In genomic region chr9:98400185-98400894, GRCm38 (mm10) we compare ENCODE assay signal across 8 mouse cellular contexts. TPM values are rescaled to one million over a fixed set of nuclear protein-coding genes. Genes with fewer than 3 reads are reported as not detected.
DNase-seq lines count a peak whose midpoint lies in the region.
"Had no signal": no experiment of that assay in that cellular context is flagged by ENCODE, and none has a peak within 500 bp of the region (broad histone marks: within the 10 kb centered on the region; RNA-seq: fewer than 3 reads in every experiment).

No protein-coding gene starts in this region.

- DNase-seq in right cerebral cortex, adult 18-20 months: peak; percentile 83
- DNase-seq in right cerebral cortex, postnatal 4 days: no peak
- peak; percentile 68 to 82 for DNase-seq in frontal cortex, adult 2 months (ENCODE audit: extremely low spot score in 1 of 2, low spot score in 1 of 2)
- peak; percentile 61 to 81 for DNase-seq in left cerebral cortex, postnatal 14 days (ENCODE audit: low spot score in 2 of 2)
- DNase-seq in embryo, embryonic 10.5 days (ENCODE audit: low spot score): no peak
- no peak for DNase-seq in adrenal gland, adult (ENCODE audit: inconsistent age in 2 of 2, low spot score in 1 of 2)
- DNase-seq in lung, postnatal 25 days (ENCODE audit: low spot score): no peak
- DNase-seq: lung, embryonic 14.5 days had no signal

- intact Hi-C loops in left cerebral cortex, postnatal 14 days (cut with DNase I): no loop called here

RNA-seq across cellular contexts. Expression of gene Rbp1, which starts 22.4 kb away (rescaled TPM):
- 20.5 and 22.1 TPM in 2 replicates for polyA plus RNA-seq in frontal cortex, adult 2 months (2012; rRNA removed)
- total RNA-seq in left cerebral cortex, postnatal 14 days (2021): 1 to 10 TPM; 6.7 to 6.8 TPM

Comparison
In these comparisons a context has a peak if more than half of its experiments do, and no peak if none do; other contexts are left out.
1. DNase-seq: peak in right cerebral cortex, adult 18-20 months (single experiment), frontal cortex, adult 2 months (2 of 2) and left cerebral cortex, postnatal 14 days (2 of 2); none in right cerebral cortex, postnatal 4 days (single experiment), embryo, embryonic 10.5 days (single experiment), adrenal gland, adult (0 of 2) and lung, postnatal 25 days (single experiment).